Mouse (Mus musculus) v-Abl transformed pro-B cells (cell line): ENCODE data around the gene Scamp4.
"Not testable (repeated sequence)": the region's sequence is repeated elsewhere in the genome, so short reads cannot be mapped to it uniquely, and the experiment has no call there.

Experiments
- in situ Hi-C, 2 experiments: fragments of 400-800 bp; cut with MboI; formaldehyde crosslinking; loops; one replicate each; pipeline ENCODE4 v1.15.1; 2025; ENCODE audit not compliant: unreplicated experiment in 2 of 2

The Scamp4 gene

DNA sequence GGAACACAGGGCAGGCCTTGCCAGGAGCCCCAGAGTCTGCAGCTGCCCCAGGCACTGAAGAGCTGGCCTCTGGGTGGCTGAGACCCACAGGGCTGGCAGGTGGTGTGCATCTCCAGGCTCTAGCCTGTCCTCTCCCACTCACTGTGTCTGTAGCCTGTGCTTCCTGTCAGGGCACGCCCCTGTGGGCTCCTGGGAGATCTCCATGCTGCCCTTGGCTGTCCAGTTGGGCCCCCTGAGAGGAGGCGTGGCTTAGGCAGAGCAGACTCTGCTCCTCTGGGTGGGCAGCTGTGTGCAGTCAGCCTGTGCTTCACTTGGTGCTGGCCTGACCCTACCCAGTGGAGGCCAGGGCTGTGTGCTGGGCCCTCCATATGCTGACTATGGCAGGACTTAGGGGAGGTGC is 25.0 kb downstream of the Scamp4 start:
- in situ Hi-C loops = loop anchor here in 1 of 2 experiments (5.0 kb wide), 1 partner anchor 50 kb away; the partner anchor contains the start of gene Klf16

DNA sequence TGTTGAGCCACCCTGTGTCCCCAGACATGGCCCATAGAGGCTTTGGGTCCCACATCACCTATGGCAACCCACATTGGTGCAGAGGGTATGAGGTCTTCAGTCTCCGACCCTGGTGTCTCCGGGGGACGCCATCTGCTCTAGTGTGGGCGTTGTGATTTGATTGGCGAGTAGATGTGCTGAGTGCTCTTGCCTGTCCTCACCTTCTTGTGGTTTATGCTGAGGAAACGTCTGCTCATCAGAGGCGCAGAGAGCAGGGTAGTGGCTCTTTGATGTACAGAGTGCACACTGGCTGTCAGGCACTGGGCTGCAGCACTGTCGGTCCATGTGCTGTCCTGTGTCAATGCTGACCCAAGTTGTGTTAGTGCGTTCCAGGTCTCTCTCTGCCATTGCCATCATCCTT is 26.3 kb downstream of the Scamp4 start:
- in situ Hi-C loops = loop anchor here in 1 of 2 experiments (5.0 kb wide), 1 partner anchor 52 kb away; the partner anchor contains the start of gene Klf16

DNA sequence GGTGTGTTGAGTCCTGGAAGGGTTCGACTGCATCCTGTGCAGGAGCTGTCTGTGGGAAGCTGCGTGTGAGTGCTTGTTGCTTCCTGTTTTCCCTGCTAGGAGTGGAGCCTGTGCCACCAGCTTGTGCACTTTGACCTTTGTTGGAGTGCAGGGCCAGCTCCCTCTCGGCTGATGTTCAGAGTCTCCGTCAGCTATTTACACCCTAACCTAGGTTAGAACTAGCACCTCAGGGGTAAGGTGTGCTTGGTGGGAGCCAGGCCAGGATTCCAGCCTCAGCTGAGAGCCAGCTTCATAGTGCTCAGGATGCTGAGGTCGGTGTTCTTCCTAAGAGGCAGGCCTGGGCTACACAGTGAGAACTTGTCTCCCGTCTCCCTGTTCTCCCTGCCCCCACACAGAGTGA is 32.7 kb downstream of the Scamp4 start:
- in situ Hi-C loops = no loop called here

DNA sequence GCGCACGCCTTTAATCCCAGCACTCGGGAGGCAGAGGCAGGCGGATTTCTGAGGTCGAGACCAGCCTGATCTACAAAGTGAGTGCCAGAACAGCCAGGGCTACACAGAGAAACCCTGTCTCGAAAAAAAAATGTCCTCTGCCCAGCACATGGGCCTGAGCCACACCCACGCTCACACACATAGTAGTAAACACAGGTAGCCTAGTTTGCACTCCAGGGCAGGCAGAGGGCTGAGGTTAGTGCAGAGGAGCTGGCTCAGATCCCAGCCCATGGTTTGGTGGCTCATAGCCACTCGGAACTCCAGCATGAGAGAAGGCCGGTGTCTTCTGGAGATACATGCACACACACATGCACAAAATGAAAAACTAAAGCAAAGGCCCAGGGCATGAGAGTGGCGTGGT is 44.3 kb downstream of the Scamp4 start:
- in situ Hi-C loops = no loop called here

DNA sequence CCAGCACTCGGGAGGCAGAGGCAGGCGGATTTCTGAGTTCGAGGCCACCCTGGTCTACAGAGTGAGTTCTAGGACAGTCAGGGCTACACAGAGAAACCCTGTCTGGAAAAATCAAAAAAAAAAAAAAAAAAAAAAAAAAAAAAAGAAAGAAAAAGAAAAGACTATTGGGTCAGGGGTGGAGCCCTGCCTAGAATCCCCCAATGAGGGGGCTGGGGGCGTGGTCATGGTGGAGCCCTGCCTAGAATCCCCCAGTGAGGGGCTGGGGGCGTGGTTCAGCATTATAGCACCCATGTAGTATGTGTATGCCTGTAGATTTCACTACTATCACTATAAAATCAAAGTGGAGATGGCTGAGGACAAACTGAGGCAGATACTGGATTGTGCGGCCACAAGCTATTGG is 47.2 kb downstream of the Scamp4 start:
- in situ Hi-C loops = not testable (repeated sequence)

DNA sequence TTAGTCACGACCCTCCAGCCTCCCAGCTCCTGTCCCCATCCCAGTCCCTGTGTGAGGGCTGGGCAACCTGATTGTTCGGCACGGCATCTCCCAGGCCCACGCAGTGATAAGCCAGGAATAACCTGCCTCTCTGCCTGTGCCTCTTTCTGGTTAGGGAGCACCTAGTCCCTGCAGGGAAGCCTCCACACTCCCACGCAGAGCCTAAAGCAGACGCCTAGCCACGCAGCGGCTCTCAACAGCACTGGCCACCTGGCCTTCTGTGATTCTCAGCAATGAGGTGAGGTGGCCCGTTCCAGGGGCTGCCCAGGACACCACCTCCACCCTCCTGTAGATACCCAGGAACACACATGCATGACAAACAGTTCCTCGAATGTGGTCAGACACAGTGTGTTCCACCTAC is 47.7 kb downstream of the Scamp4 start:
- in situ Hi-C loops = no loop called here

DNA sequence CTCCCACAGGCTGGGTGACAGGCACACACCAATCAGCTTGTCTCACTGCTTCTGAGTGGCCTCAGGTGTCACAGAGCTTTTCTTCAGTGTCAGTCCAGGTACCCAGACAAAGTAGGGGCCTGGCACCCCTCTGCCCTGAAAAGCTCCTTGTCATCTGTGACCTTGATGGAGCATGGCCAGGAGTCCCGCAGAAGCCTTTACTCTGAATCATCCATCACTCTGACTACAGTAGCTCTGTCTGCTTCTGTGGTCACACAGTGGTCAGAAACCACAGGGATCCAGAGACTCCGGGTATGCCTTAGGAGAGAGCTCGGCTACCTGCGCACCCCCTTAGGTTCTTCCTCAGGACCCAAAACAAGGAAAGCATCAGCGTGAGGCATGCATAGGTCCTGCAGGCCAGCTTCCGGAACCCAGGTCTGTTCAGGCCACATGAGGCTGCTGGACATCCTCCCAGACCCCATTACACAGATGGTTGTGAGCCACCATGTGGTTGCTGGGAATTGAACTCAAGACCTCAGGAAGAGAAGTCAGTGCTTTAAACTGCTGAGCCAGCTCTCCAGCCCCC is 50.6 kb downstream of the Scamp4 start:
- in situ Hi-C loops = no loop called here

DNA sequence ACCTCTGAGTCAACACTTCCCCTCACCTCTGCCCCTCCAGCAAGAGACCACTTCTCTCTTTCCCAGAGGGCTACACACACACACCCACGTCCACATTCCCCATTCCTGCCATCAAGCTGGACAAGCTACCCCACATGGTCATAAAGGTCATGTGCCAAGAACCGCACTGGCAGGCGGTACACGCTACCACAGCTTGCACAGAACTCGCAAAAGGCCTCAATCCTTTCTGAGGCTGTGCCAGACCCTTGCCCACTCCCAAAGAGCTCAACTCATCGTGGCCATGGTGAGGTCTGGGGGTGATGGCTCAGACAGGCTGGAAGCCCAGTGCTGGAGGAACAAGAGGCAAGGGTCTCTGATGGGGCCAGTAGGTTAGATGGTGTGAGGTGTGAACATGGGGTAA is 52.2 kb downstream of the Scamp4 start:
- in situ Hi-C loops = loop anchor here in 1 of 2 experiments (5.0 kb wide), 2 partner anchors 33 to 37 kb away; partner anchors contain the start of gene Csnk1g2

DNA sequence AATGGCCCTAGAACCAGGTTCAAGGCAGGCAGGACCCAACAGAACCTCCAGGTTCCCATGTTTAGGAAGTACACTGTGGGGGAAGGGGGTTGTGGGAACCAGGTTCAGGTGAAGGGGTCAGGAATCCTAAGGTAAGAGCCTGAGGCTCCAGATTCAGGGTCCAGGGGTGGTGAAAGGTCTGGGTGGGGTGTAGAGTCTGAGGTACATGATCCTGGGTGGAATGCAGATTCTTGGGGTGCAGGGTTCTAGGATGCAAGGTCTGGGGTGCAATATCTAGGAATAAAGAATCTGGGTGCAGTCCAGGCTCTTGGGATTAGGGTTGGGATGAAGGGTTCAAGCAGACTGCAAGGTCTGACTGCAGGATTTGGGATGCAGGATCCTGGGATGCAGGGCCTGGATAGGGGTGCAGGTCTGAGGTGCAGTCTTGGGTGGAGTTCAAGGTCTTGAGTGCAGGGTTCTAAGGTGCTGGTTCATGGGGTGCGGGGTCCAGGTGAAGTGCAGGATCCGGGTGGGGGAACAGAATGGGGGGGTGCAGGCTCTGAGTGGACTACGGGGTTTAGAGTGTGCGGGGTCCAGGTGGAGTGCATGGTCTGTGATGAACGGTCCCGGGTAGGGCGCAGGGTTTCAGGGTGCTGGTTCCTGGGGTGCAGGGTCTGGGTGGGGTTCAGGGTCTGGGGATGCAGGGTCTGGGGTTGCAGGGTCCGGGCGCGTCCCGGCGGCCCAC is 52.9 kb downstream of the Scamp4 start:
- in situ Hi-C loops = loop anchor here in 1 of 2 experiments (5.0 kb wide), 2 partner anchors 33 to 37 kb away; partner anchors contain the start of gene Csnk1g2

DNA sequence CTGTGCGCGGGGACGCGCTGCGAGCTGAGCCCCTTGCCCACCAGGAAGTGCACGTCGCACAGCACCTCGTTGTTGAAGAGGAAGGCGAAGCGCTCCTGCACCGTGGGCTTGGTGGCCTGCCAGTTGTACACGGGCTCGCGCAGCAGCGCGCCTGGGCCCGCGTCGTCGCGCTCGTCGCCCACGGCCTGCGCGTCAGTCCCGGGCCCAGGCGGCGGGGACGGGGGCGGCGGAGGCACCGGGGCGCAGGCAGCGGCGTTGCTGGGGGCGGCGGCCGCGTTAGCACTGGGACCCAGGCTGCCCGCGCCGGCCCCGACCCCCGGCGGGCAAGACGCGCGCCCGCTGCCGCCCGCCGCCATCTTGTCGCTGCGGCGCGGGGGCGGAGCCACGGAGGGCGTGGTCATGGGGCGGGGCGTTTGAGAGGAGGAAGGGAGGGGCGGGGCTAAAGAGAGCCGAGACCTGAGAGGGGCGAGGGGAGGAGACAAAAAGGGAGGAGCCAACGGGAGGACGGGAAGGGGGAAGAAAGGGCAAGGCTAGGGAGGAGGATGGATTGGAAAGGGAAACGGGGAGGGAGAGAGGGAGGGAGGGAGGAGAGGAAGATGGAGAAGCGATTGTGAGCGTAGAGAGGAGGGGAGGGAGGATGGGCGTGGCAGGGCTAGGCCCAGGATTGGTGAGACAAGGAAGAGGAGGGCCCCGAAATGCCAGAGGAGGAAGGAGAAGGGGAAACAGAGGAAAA is 53.6 kb downstream of the Scamp4 start:
- in situ Hi-C loops = loop anchor here in 1 of 2 experiments (5.0 kb wide), 2 partner anchors 34 to 36 kb away; partner anchors contain the start of gene Csnk1g2

DNA sequence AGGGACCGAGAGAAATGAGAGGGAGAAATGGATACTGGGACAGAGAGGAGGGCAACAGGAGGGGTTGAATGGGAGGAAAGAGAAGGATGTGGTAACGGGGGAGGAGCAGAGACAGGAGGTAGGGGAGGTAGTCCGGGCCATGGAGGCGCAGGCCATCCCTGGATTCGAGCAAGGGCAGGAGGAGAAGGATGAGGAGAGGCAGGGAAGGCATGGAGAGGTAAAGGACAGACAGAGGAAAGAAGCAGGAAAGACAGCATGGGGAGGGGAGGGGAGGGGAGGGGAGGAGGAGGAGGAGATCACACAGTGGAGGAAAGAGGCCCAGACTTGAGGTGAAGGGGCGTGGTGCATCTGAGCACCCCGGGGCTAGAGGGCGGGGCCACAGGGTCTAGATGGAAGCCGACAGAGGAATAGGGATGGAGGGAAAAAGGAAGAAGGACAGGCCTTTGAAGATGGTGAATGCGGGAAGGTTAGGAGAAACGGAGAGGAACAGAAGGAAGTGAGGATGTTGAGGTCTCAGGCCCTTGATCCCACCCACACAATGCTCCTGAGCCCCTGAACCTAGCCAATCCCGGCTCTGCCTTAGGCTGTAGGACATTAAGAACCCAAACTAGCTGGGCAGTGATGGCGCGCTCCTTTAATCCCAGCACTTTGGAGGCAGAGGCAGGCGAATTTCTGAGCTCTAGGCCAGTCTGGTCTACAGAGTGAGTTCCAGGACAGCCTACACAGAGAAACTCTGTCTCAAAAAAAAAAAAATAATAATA is 54.4 kb downstream of the Scamp4 start, which contains the start of gene Btbd2:
Gene Btbd2, minus strand, starts transcription at position 209 of the 761 bp plus-strand sequence.
- in situ Hi-C loops = loop anchor here in 1 of 2 experiments (5.0 kb wide), 2 partner anchors 35 kb away; partner anchors contain the start of gene Csnk1g2

DNA sequence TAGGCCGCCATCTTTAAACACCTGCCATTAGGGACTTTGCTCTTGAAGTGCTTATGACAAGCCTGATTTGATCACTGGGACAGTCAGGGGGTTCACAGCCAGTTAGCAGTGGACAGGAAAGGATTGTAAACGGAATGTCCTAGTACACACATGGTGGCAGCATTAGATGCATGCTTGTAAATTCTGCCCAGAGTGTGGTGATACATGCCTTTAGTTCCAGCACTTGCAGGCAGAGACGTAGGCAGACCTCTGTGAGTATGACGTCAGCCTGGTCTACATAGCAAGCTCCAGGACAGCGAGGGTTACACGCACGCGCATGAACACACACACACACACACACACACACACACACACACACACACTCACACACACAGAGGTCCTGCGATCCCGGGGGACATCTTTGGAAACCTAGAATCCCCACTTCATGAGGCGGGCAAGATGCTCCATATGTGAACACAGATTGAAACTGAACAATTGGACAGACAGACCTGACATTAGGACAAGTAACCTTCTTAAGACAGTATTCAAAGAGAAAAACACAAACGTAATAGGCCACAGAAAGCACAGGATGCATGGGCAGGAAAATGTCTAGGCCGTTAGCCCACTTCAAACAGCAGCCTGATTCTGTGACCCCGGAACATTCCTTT is 55.6 kb downstream of the Scamp4 start:
- in situ Hi-C loops = loop anchor here in 1 of 2 experiments (5.0 kb wide), 2 partner anchors 34 to 36 kb away; partner anchors contain the start of gene Csnk1g2

DNA sequence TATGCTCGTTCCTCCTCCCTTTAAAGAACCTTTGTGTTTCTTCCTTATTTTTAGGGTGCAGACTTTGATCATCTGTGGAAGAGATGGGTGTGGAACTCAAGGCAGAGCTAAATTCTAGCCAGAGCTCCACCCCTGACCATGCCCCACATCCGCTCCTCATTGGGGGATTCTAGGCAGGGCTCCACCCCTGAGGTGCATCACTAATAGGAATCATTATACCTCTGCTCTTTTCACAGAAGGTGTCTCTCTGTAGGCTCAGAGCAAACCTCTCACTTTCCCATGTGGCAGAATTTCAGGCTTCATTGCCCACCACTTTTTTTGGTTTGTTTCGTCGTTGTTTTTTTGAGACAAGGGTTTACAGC is 56.1 kb downstream of the Scamp4 start:
- in situ Hi-C loops = loop anchor here in 1 of 2 experiments (5.0 kb wide), 2 partner anchors 33 to 37 kb away; partner anchors contain the start of gene Csnk1g2

DNA sequence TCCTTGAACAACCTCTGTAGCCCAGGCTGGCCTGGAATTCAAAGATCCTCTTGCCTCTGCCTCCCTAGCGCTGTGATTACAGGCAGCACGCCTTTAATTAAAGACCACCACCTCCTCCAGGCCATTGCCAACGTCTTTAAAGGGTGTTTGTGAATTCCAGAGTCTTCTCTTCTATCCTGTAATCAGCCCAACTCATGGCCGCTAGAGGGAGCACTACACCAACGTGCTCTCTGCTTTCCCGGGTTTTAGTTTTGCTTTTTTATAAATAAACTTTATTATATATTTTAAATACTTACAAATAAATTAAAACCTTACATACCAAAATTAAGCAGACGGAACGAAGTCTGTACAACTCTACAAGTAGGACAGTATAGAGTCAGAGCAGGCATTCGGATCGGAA is 56.5 kb downstream of the Scamp4 start:
- in situ Hi-C loops = loop anchor here in 1 of 2 experiments (5.0 kb wide), 2 partner anchors 33 to 37 kb away; partner anchors contain the start of gene Csnk1g2

DNA sequence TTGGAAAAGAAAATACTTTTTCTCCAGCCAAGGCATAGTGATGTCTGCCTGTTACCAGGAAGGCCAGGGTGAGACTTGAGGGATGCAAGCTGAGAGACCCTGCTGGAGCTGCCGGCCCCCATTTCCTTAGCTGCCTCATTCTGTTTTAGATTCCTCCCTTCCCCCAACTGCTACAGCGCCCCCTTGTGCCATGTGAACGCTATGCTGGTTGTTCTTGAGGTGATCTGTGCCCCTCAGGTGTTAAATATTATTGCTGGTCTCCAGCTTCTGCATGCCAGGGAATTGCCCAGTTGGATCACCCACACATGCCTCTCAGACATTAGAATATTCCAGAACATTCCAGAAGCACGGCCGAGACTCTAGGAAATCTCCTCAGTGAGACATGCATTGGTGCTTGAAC is 58.5 kb downstream of the Scamp4 start:
- in situ Hi-C loops = no loop called here

DNA sequence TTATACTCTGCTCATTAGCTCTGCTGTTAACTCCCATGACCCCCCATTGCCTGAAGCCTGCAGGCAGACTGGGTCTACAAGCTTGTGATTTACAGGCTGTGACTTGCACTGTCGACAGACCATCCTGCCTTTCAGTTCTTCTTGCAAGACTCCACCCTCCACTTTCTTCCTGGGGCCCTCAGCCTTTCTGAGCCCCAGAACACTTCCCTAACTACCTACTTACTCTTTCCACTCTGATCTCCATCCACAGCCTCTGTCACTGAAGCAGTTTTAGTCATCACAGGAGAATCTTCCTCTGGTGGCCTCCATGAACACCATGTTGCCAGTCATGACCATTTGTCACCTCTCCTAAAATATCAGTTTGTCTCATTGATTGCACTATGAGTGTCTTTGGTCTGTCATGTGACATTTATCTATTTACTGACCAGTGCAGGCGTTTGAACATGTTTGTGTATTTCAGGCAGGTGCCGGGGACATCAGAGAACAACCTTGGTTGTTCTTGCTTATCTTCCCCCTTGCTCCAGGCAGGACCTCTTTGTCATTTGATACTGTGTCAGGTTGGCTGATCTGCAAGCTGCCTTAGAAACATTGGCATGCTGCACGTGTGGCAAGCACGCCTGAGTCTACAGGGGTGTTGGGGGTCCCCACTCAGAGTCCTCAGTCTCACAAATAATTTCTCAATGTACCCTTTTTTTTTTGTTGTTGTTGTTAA is 61.0 kb downstream of the Scamp4 start:
- in situ Hi-C loops = no loop called here

DNA sequence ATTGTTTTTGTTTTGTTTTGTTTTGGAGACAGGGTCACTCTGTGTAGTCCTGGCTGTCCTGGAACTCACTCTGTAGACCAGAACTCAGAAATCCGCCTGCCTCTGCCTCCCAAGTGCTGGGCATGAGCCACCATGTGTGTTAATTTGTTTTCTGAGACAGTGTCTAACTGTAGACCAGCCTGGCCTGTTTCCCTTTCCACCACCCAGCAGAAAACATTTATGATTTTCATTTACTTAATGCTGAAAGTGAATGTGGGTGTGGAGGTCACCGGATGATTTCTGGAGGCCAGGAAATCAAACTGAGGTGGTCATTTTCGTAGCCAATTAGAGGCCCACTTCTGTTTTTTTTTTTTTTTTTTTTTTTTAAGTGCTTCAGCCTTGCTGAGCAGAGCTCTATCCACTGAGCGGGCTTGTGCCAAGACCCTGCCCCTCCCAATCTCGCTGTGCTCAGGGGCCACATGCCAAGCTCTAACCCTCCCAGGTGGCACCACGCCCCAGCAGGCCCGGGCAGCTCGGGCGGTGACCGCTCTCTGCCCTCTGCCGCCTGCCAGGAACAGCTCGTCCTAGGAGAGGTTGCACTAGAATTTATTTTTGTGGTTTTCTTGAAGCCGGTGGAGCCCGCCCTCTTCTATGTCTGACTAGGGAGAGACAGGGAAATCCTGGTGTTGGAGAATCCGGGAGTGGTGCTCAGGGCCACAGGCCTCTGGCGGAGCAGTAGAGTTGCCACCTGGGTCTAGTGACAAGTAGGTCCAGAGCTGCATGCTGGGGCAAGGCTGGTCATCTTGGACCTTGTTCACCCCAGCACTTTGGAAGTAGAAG is 61.7 kb downstream of the Scamp4 start:
- in situ Hi-C loops = no loop called here

DNA sequence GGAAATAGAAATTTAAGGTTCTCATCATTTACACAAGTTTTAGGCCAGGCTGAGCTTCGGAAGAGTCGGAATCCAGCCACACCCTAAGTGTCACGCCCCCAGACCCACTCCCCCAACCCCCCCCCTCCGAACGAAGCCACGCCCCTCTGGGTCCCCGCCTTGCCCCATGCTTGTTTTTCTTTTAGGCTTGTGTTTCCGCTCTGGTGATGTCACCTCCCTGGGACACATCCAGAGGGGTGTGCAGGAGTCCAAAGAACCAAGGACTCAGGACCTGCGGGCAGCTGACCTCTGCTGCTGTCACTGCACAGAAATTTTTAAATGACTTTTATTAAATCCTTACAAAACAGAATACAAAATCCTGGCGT is 62.3 kb downstream of the Scamp4 start:
- in situ Hi-C loops = no loop called here
